ENCODE assay signal across 16 mouse cellular contexts in the genomic region with DNA sequence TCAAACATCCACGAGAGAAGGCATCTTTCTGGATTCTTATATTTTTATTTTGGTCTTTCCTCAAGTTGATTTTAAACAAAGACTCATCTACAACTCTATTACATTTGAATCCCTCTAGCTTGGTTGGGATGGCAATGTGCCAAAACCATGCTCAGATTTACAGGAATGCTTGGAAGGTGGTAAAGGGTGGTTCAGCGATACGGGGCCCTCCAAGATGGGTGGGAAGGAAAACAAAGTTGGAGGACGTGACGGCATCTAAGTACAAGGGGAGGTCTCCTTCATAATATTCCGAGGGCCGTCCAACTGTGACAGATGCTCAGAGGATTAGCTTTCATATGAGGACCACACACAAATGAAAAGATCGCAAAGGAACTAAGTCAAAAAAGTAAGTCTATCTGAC. TPM values are rescaled to one million over a fixed set of nuclear protein-coding genes. Genes with fewer than 3 reads are reported as not detected.
DNase-seq lines count a peak whose midpoint lies in the region; ATAC-seq lines count a peak whose summit lies in the region.
"Had no signal": no experiment of that assay in that cellular context is flagged by ENCODE, and none has a peak within 500 bp of the region (broad histone marks: within the 10 kb centered on the region; RNA-seq: fewer than 3 reads in every experiment).

No protein-coding gene starts in this region.

- WGBS in embryonic facial prominence, embryonic 14.5 days, result 52% methylated on average over 8 of the region's 8 CpGs
- WGBS in embryonic facial prominence, embryonic 10.5 days, result 81% methylated on average over 8 of the region's 8 CpGs
- WGBS in kidney, embryonic 14.5 days, result 55% methylated on average over 8 of the region's 8 CpGs
- WGBS in lung, embryonic 16.5 days, result 24% methylated on average over 8 of the region's 8 CpGs

- H3K27ac ChIP-seq in embryonic facial prominence, embryonic 14.5 days (replicated peaks; ENCODE audit: low read depth, low read length), result no peak overlapping the region
- H3K27ac ChIP-seq in embryonic facial prominence, embryonic 10.5 days (replicated peaks), result no peak overlapping the region
- H3K27ac ChIP-seq in kidney, embryonic 14.5 days (ENCODE audit: low read depth, low read length), result no peak overlapping the region
- H3K27ac ChIP-seq in lung, embryonic 16.5 days (ENCODE audit: low read length), result no peak overlapping the region
- H3K27ac ChIP-seq: forebrain, embryonic 13.5 days; hindbrain, embryonic 13.5 days had no signal

- H3K4me3 ChIP-seq in embryonic facial prominence, embryonic 14.5 days (ENCODE audit: low read depth, low read length), result no peak overlapping the region
- no peak overlapping the region for H3K4me3 ChIP-seq in embryonic facial prominence, embryonic 10.5 days
- H3K4me3 ChIP-seq in kidney, embryonic 14.5 days (ENCODE audit: low read length), result no peak overlapping the region
- no peak overlapping the region for H3K4me3 ChIP-seq in lung, embryonic 16.5 days (ENCODE audit: low read length)
- H3K4me3 ChIP-seq: forebrain, embryonic 13.5 days; hindbrain, embryonic 13.5 days had no signal

- H3K4me2 ChIP-seq in embryonic facial prominence, embryonic 14.5 days (ENCODE audit: low read depth, low read length), result no peak overlapping the region
- H3K4me2 ChIP-seq in kidney, embryonic 14.5 days (replicated peaks; ENCODE audit: low read depth, low read length), result no peak overlapping the region
- H3K4me2 ChIP-seq in lung, embryonic 16.5 days (ENCODE audit: low read depth, low read length), result no peak overlapping the region
- H3K4me2 ChIP-seq: forebrain, embryonic 13.5 days; hindbrain, embryonic 13.5 days had no signal

- H3K4me1 ChIP-seq in embryonic facial prominence, embryonic 14.5 days (ENCODE audit: control insufficient read depth, insufficient read depth, low read length), result no peaks in the 10 kb centered on the region
- peaks cover 18% of the 10 kb centered on the region for H3K4me1 ChIP-seq in embryonic facial prominence, embryonic 10.5 days
- no peaks in the 10 kb centered on the region for H3K4me1 ChIP-seq in kidney, embryonic 14.5 days (ENCODE audit: control insufficient read depth, insufficient read depth, low read length)
- H3K4me1 ChIP-seq in lung, embryonic 16.5 days (replicated peaks; ENCODE audit: control insufficient read depth, insufficient read depth, low read length), result peaks cover 9% of the 10 kb centered on the region
- H3K4me1 ChIP-seq: forebrain, embryonic 13.5 days; hindbrain, embryonic 13.5 days had no signal

- no peaks in the 10 kb centered on the region for H3K36me3 ChIP-seq in embryonic facial prominence, embryonic 14.5 days (ENCODE audit: control insufficient read depth, insufficient read depth, low read length)
- no peaks in the 10 kb centered on the region for H3K36me3 ChIP-seq in embryonic facial prominence, embryonic 10.5 days (replicated peaks)
- no peaks in the 10 kb centered on the region for H3K36me3 ChIP-seq in kidney, embryonic 14.5 days (ENCODE audit: control insufficient read depth, insufficient read depth, low read length)
- no peaks in the 10 kb centered on the region for H3K36me3 ChIP-seq in lung, embryonic 16.5 days (ENCODE audit: control insufficient read depth, insufficient read depth, low read length)
- H3K36me3 ChIP-seq: hindbrain, embryonic 13.5 days had no signal

- no peak for ATAC-seq in embryonic facial prominence, embryonic 14.5 days (ENCODE audit: low read depth)
- no peak for ATAC-seq in kidney, embryonic 14.5 days (ENCODE audit: low FRiP score, low TSS enrichment)
- peak; percentile 41; the same call in 1 of the 2 replicates for ATAC-seq in lung, embryonic 16.5 days (ENCODE audit: low read depth)
- ATAC-seq in erythroblast, adult 5-6 weeks (replicated peaks; ENCODE audit: low FRiP score, poor library complexity, severe bottlenecking), result no peak
- ATAC-seq: forebrain, embryonic 13.5 days; forebrain, postnatal 0 days had no signal

- no peak overlapping the region for H3K9ac ChIP-seq in embryonic facial prominence, embryonic 14.5 days (ENCODE audit: low read depth, low read length)
- no peak overlapping the region for H3K9ac ChIP-seq in kidney, embryonic 14.5 days (ENCODE audit: low read depth, low read length)
- H3K9ac ChIP-seq in lung, embryonic 16.5 days (ENCODE audit: low read length), result no peak overlapping the region
- H3K9ac ChIP-seq: forebrain, embryonic 13.5 days; forebrain, postnatal 0 days; hindbrain, embryonic 13.5 days had no signal

- DNase-seq in embryonic facial prominence, embryonic 14.5 days (ENCODE audit: low spot score), result peak; percentile 32
- DNase-seq in embryonic facial prominence, embryonic 10.5 days (ENCODE audit: low spot score), result no peak
- DNase-seq in kidney, postnatal 10 days, result peak; percentile 27
- peak; percentile 25 for DNase-seq in lung, postnatal 14 days
- no peak for DNase-seq in right cerebral cortex, postnatal 4 days
- DNase-seq: adrenal gland, postnatal 10 days; cerebellum, adult 11-12 months; cerebellum, adult 9-11 months; forebrain, postnatal 0 days; gastrocnemius, postnatal 14 days; heart, postnatal 10 days had no signal

- no peaks in the 10 kb centered on the region for H3K9me3 ChIP-seq in embryonic facial prominence, embryonic 14.5 days (ENCODE audit: control insufficient read depth, low read length)
- peaks cover 4% of the 10 kb centered on the region; the same call in 1 of the 2 replicates for H3K9me3 ChIP-seq in embryonic facial prominence, embryonic 10.5 days
- no peaks in the 10 kb centered on the region; the same call in 1 of the 2 replicates for H3K9me3 ChIP-seq in kidney, embryonic 14.5 days (ENCODE audit: control insufficient read depth, low read length)
- no peaks in the 10 kb centered on the region for H3K9me3 ChIP-seq in lung, embryonic 16.5 days (ENCODE audit: control insufficient read depth, low read length)
- H3K9me3 ChIP-seq: forebrain, embryonic 13.5 days; hindbrain, embryonic 13.5 days had no signal

- no peaks in the 10 kb centered on the region for H3K27me3 ChIP-seq in embryonic facial prominence, embryonic 14.5 days (replicated peaks; ENCODE audit: control insufficient read depth, insufficient read depth, low read length)
- no peaks in the 10 kb centered on the region for H3K27me3 ChIP-seq in embryonic facial prominence, embryonic 10.5 days (replicated peaks; ENCODE audit: low read depth, poor library complexity, severe bottlenecking)
- H3K27me3 ChIP-seq in kidney, embryonic 14.5 days (ENCODE audit: control insufficient read depth, insufficient read depth, low read length), result no peaks in the 10 kb centered on the region
- H3K27me3 ChIP-seq in lung, embryonic 16.5 days (ENCODE audit: control insufficient read depth, insufficient read depth, low read depth, low read length), result no peaks in the 10 kb centered on the region
- H3K27me3 ChIP-seq: forebrain, embryonic 13.5 days; hindbrain, embryonic 13.5 days had no signal

RNA-seq across cellular contexts. Expression of a gene that starts 21.7 kb away (rescaled TPM):
- polyA plus RNA-seq in embryonic facial prominence, embryonic 14.5 days (2014; fragmentation: Nextera tagmentation; extraction: Ambion mirVana), result 17.1 and 17.3 TPM in 2 replicates
- 22.9 and 25.3 TPM in 2 replicates for polyA plus RNA-seq in embryonic facial prominence, embryonic 10.5 days (2016; fragmentation: Nextera tagmentation; extraction: Ambion mirVana)
- 18.3 and 24.5 TPM in 2 replicates for polyA plus RNA-seq in kidney, embryonic 14.5 days (2014; fragmentation: Nextera tagmentation; extraction: Ambion mirVana)
- 26.7 and 27.8 TPM in 2 replicates for polyA plus RNA-seq in lung, embryonic 16.5 days (2015; fragmentation: Nextera tagmentation; extraction: Ambion mirVana)
- 4.8 and 26.5 TPM in 2 replicates for total RNA-seq in erythroblast, adult 5-6 weeks (2015; ENCODE audit: low replicate concordance)
- 9.0 and 17.6 TPM in 2 replicates for total RNA-seq in erythroblast, adult 5-6 weeks (2017; ENCODE audit: low replicate concordance)

Comparison
In these comparisons a context has a peak if more than half of its experiments do, and no peak if none do; other contexts are left out.
1. DNase-seq: peak in embryonic facial prominence, embryonic 14.5 days (single experiment), kidney, postnatal 10 days (single experiment) and lung, postnatal 14 days (single experiment); none in embryonic facial prominence, embryonic 10.5 days (single experiment) and right cerebral cortex, postnatal 4 days (single experiment).